Mouse (Mus musculus) layer of hippocampus, postnatal 14 days (tissue): ENCODE data around the gene Rgs12. TPM values are rescaled to one million over a fixed set of nuclear protein-coding genes. Genes with fewer than 3 reads are reported as not detected.

Source experiments
- DNase-seq, 2 experiments: peaks; one replicate each; pipeline ENCODE4 v3.0.0; 2021 to 2022; ENCODE audit warnings: low spot score in 2 of 2, mixed read lengths in 1 of 2
- long read RNA-seq, 2 experiments: library from polyadenylated mRNA; stranded (forward); transcript quantifications; one replicate each; pipeline ENCODE4 v2.0.0; 2021
- total RNA-seq, 2 experiments: library from RNA; stranded (reverse); gene quantifications; 2 replicates each; pipeline ENCODE4 v1.2.3; 2021

Rgs12 gene
- 10 to 100 TPM; 44.3 to 50.3 TPM for total RNA-seq
- long read RNA-seq, experiment 1, full-length matches to known transcripts = 12 of 32 reads
- long read RNA-seq, experiment 1, partial matches to known transcripts = 10 of 32 reads
- long read RNA-seq, experiment 1, other reads (novel, unspliced or antisense) = 10 of 32 reads
- long read RNA-seq, experiment 2, full-length matches to known transcripts = 17 of 40 reads
- long read RNA-seq, experiment 2, partial matches to known transcripts = 8 of 40 reads
- long read RNA-seq, experiment 2, other reads (novel, unspliced or antisense) = 15 of 40 reads

GRCm38 (mm10) chr5:34948861-34949760 is at the start of gene Rgs12:
Rgs12 (plus strand) TSS chr5:34949445.
- DNase-seq = peak; percentile 57 to 62

- no peak for DNase-seq
Measured at GRCm38 (mm10) chr5:34899787-34900469, 49.3 kb upstream of the Rgs12 start.

GRCm38 (mm10) chr5:34902371-34902770 is 46.9 kb upstream of the Rgs12 start:
- no peak for DNase-seq

- peak; percentile 56 to 77 for DNase-seq
Measured at GRCm38 (mm10) chr5:34902811-34903385, 46.3 kb upstream of the Rgs12 start.

GRCm38 (mm10) chr5:34904412-34904811 is 44.8 kb upstream of the Rgs12 start:
- DNase-seq = no peak

- DNase-seq = no peak
Measured at GRCm38 (mm10) chr5:34907230-34907629, 42.0 kb upstream of the Rgs12 start.

- no peak for DNase-seq
Measured at GRCm38 (mm10) chr5:34907910-34908725, 41.1 kb upstream of the Rgs12 start, which contains the start of gene Msantd1. Msantd1 (plus strand) TSS chr5:34908012.

- DNase-seq = no peak
Measured at GRCm38 (mm10) chr5:34908726-34909633, 40.3 kb upstream of the Rgs12 start.

- DNase-seq = no peak
Measured at GRCm38 (mm10) chr5:34909634-34910503, 39.4 kb upstream of the Rgs12 start.

GRCm38 (mm10) chr5:34910504-34910815 is 38.8 kb upstream of the Rgs12 start:
- DNase-seq = no peak

- peak; percentile 80 to 91 for DNase-seq
Measured at GRCm38 (mm10) chr5:34915801-34916200, 33.4 kb upstream of the Rgs12 start.

- DNase-seq = peak; percentile 35 to 56
Measured at GRCm38 (mm10) chr5:34917234-34917655, 32.0 kb upstream of the Rgs12 start.

- DNase-seq = no peak
Measured at GRCm38 (mm10) chr5:34918785-34919184, 30.5 kb upstream of the Rgs12 start.

- DNase-seq = no peak
Measured at GRCm38 (mm10) chr5:34922531-34922930, 26.7 kb upstream of the Rgs12 start.

- no peak for DNase-seq
Measured at GRCm38 (mm10) chr5:34923920-34924319, 25.3 kb upstream of the Rgs12 start.

GRCm38 (mm10) chr5:34924519-34924918 is 24.7 kb upstream of the Rgs12 start:
- DNase-seq = no peak

GRCm38 (mm10) chr5:34927648-34928047 is 21.6 kb upstream of the Rgs12 start:
- DNase-seq = no peak
